Mouse (Mus musculus) myocyte (in vitro differentiated cells): ENCODE measurements around the gene Fiz1. TPM values are rescaled to one million over a fixed set of nuclear protein-coding genes. Genes with fewer than 3 reads are reported as not detected.

ENCODE experiments used
- H3K27me3 ChIP-seq: one replicate; pipeline ENCODE4 v1.6.1; 2011; ENCODE audit not compliant: control insufficient read depth, insufficient read depth, insufficient read length
- H3K36me3 ChIP-seq: one replicate; pipeline ENCODE4 v1.6.1; 2011; ENCODE audit not compliant: control insufficient read depth, insufficient read depth
- H3K4me2 ChIP-seq: one replicate; pipeline ENCODE4 v1.6.1; 2011; ENCODE audit warnings: low read depth, control low read depth
- H3K4me3 ChIP-seq: one replicate; pipeline ENCODE4 v1.5.1; 2011; ENCODE audit warnings: mild to moderate bottlenecking, control low read depth, moderate library complexity
- H3K79me2 ChIP-seq: one replicate; pipeline ENCODE4 v1.6.1; 2011; ENCODE audit not compliant: control insufficient read depth, insufficient read depth
- H3ac ChIP-seq: one replicate; pipeline ENCODE4 v1.6.1; 2011; ENCODE audit not compliant: control insufficient read depth, insufficient read length
- CEBPB ChIP-seq: IDR thresholded peaks from 2 replicates; pipeline ENCODE4 v1.6.1; 2011; ENCODE audit warnings: mild to moderate bottlenecking, moderate library complexity; ENCODE audit not compliant: poor library complexity, insufficient read depth, severe bottlenecking
- E2F4 ChIP-seq: IDR thresholded peaks from one replicate; pipeline ENCODE4 v1.6.1; 2011; ENCODE audit warnings: mild to moderate bottlenecking, control low read depth, moderate library complexity; ENCODE audit not compliant: insufficient read depth
- MAX ChIP-seq: IDR thresholded peaks from one replicate; pipeline ENCODE4 v1.6.1; 2011; ENCODE audit warnings: low read depth, mild to moderate bottlenecking, control low read depth
- MYOD1 ChIP-seq, 3 experiments: IDR thresholded peaks; one replicate each; pipeline ENCODE4 v1.6.1; 2011; ENCODE audit warnings: control low read depth in 2 of 3, low read depth in 2 of 3, mild to moderate bottlenecking in 2 of 3, moderate library complexity in 1 of 3; ENCODE audit not compliant: insufficient read length in 2 of 3, control insufficient read depth in 1 of 3
- MYOG ChIP-seq, 3 experiments: IDR thresholded peaks; one replicate each; pipeline ENCODE4 v1.6.1; 2011; ENCODE audit warnings: control low read depth in 2 of 3, low read depth in 2 of 3, mild to moderate bottlenecking in 2 of 3; ENCODE audit not compliant: insufficient read length in 2 of 3, control insufficient read depth in 1 of 3, insufficient read depth in 1 of 3
- POLR2A ChIP-seq: IDR thresholded peaks from one replicate; pipeline ENCODE4 v1.6.1; 2011; ENCODE audit warnings: low read depth, mild to moderate bottlenecking, control low read depth, moderate library complexity; ENCODE audit not compliant: insufficient read length
- POLR2AphosphoS2 ChIP-seq: IDR thresholded peaks from one replicate; pipeline ENCODE4 v1.6.1; 2011; ENCODE audit warnings: low read depth, control low read depth; ENCODE audit not compliant: insufficient read length
- REST ChIP-seq: IDR thresholded peaks from one replicate; pipeline ENCODE4 v1.6.1; 2011; ENCODE audit warnings: mild to moderate bottlenecking, control low read depth, moderate library complexity; ENCODE audit not compliant: insufficient read depth, insufficient read length
- SRF ChIP-seq: IDR thresholded peaks from one replicate; pipeline ENCODE4 v1.6.1; 2011; ENCODE audit warnings: low read depth; ENCODE audit not compliant: control insufficient read depth, insufficient read length
- TCF12 ChIP-seq: IDR thresholded peaks from one replicate; pipeline ENCODE4 v1.6.1; 2011; ENCODE audit warnings: mild to moderate bottlenecking, control low read depth; ENCODE audit not compliant: poor library complexity, insufficient read depth, severe bottlenecking
- TCF3 ChIP-seq: IDR thresholded peaks from one replicate; pipeline ENCODE4 v1.6.1; 2011; ENCODE audit warnings: low read depth, control low read depth; ENCODE audit not compliant: insufficient read length
- USF1 ChIP-seq: IDR thresholded peaks from one replicate; pipeline ENCODE4 v1.6.1; 2011; ENCODE audit warnings: low read depth, mild to moderate bottlenecking, control low read depth, moderate library complexity
- polyA plus RNA-seq: library from polyadenylated mRNA; unstranded; fragments of >200 nt; fragmentation: generic; extraction: Trizol; gene quantifications from one replicate; pipeline ENCODE4 v1.2.1, GENCODE M21; 2012; ENCODE audit warnings: missing spikeins

Fiz1 gene
- polyA plus RNA-seq, 1 experiment = 22.8 TPM

GRCm38 (mm10) chr7:4957361-4957760 is 57.1 kb downstream of the Fiz1 start:
- H3K27me3 ChIP-seq = peaks cover 9% of the 10 kb centered on the region
- no peak overlapping the region for H3K4me3 ChIP-seq
- H3K36me3 ChIP-seq = no peaks in the 10 kb centered on the region
- no peak for TF ChIP-seq TCF12
- no peak for TF ChIP-seq POLR2AphosphoS2
- no peak for TF ChIP-seq TCF3
- TF ChIP-seq E2F4 = no peak
- TF ChIP-seq MYOG (IDR thresholded peaks at IDR 0.05; ENCODE audit: control insufficient read depth in 1 of 3, insufficient read depth in 1 of 3, insufficient read length in 2 of 3, low read depth in 2 of 3) = no peak
- no peak for TF ChIP-seq CEBPB
- TF ChIP-seq SRF = no peak
- TF ChIP-seq USF1 = no peak
- no peak for TF ChIP-seq POLR2A
- TF ChIP-seq MAX = no peak
- no peak for TF ChIP-seq REST
- no peak for TF ChIP-seq MYOD1 (IDR thresholded peaks at IDR 0.05; ENCODE audit: control insufficient read depth in 1 of 3, insufficient read length in 2 of 3, low read depth in 2 of 3)
- no peaks in the 10 kb centered on the region for H3K79me2 ChIP-seq
- H3K4me2 ChIP-seq = no peak overlapping the region
- no peak overlapping the region for H3ac ChIP-seq

Other genes starting within 250 kb of the Fiz1 start
- gene Fam71e2, start 243.4 kb downstream of the Fiz1 start, polyA plus RNA-seq = not detected
- gene Il11, start 231.8 kb downstream of the Fiz1 start, polyA plus RNA-seq = 0.56 TPM
- gene Tmem190, start 231.8 kb downstream of the Fiz1 start, polyA plus RNA-seq = not detected
- 7.1 TPM for gene Tmem238, start 225.0 kb downstream of the Fiz1 start, polyA plus RNA-seq
- 3,329 TPM for gene Rpl28, start 221.8 kb downstream of the Fiz1 start, polyA plus RNA-seq
- gene Ube2s, start 202.1 kb downstream of the Fiz1 start, polyA plus RNA-seq = 261 TPM
- not detected for gene Shisa7, start 170.0 kb downstream of the Fiz1 start, polyA plus RNA-seq
- 0.65 TPM for gene Isoc2b, start 144.4 kb downstream of the Fiz1 start, polyA plus RNA-seq
- gene Isoc2a, start 137.5 kb downstream of the Fiz1 start, polyA plus RNA-seq = 3.3 TPM
- not detected for gene Gm36210, start 108.2 kb downstream of the Fiz1 start, polyA plus RNA-seq
- gene Zfp628, start 99.5 kb downstream of the Fiz1 start, polyA plus RNA-seq = 8.0 TPM
- gene Nat14, start 92.7 kb downstream of the Fiz1 start, polyA plus RNA-seq = 3.1 TPM
- gene Ssc5d, start 88.9 kb downstream of the Fiz1 start, polyA plus RNA-seq = 13.6 TPM
- gene Sbk2, start 50.3 kb downstream of the Fiz1 start, polyA plus RNA-seq = 7.1 TPM
- 0.34 TPM for gene Sbk3, start 43.5 kb downstream of the Fiz1 start, polyA plus RNA-seq
- gene Zfp579, start 18.5 kb downstream of the Fiz1 start, polyA plus RNA-seq = 16.3 TPM
- 15.7 TPM for gene Zfp524, start 282 bp downstream of the Fiz1 start, polyA plus RNA-seq
- gene Gm44973, start 799 bp upstream of the Fiz1 start, polyA plus RNA-seq = not detected
- 18.1 TPM for gene Zfp865, start 5.7 kb upstream of the Fiz1 start, polyA plus RNA-seq
- 0.19 TPM for gene Ccdc106, start 5.9 kb upstream of the Fiz1 start, polyA plus RNA-seq
- not detected for gene 4632433K11Rik, start 19.4 kb upstream of the Fiz1 start, polyA plus RNA-seq
- 1.5 TPM for gene Zfp784, start 23.7 kb upstream of the Fiz1 start, polyA plus RNA-seq
- 13.1 TPM for gene Zfp580, start 36.8 kb upstream of the Fiz1 start, polyA plus RNA-seq
- gene U2af2, start 47.4 kb upstream of the Fiz1 start, polyA plus RNA-seq = 159 TPM
- gene Epn1, start 65.5 kb upstream of the Fiz1 start, polyA plus RNA-seq = 118 TPM
- gene Rfpl4, start 102.3 kb upstream of the Fiz1 start, polyA plus RNA-seq = not detected
- 0.10 TPM for gene Rasl2-9, start 111.3 kb upstream of the Fiz1 start, polyA plus RNA-seq
- gene Vmn1r55, start 135.0 kb upstream of the Fiz1 start, polyA plus RNA-seq = not detected
- gene Vmn1r56, start 182.1 kb upstream of the Fiz1 start, polyA plus RNA-seq = not detected
- gene Vmn1r57, start 203.8 kb upstream of the Fiz1 start, polyA plus RNA-seq = not detected